Mouse (Mus musculus): ENCODE measurements around the gene Ms4a6c. TPM values are rescaled to one million over a fixed set of nuclear protein-coding genes. Genes with fewer than 3 reads are reported as not detected.
"Not testable (repeated sequence)": the region's sequence is repeated elsewhere in the genome, so short reads cannot be mapped to it uniquely, and the experiment has no call there.

The Ms4a6c gene
- total RNA-seq, 2 experiments from 2014 or later: 1.6 to 2.0 TPM

DNA sequence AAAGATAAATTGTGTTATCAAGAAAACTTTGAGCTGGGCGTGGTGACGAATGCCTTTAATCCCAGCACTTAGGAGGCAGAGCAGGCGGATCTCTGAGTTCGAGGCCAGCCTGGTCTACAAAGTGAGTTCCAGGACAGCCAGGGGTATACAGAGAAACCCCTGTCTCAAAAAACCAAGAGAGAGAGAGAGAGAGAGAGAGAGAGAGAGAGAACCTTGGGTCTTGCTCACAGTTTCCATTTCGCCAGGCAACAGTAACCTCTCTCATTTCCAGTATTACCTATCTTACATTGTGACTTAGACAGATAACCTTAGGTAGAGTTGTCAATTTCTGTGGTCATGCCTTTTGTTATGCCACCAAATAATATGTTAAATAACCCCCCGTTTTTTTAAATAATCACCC, 27.2 kb downstream of the Ms4a6c start:
- no peak for DNase-seq (ENCODE audit: extremely low spot score in 1 of 2, low spot score in 2 of 2)
- intact Hi-C loops (cut with DNase I): no loop called here

DNA sequence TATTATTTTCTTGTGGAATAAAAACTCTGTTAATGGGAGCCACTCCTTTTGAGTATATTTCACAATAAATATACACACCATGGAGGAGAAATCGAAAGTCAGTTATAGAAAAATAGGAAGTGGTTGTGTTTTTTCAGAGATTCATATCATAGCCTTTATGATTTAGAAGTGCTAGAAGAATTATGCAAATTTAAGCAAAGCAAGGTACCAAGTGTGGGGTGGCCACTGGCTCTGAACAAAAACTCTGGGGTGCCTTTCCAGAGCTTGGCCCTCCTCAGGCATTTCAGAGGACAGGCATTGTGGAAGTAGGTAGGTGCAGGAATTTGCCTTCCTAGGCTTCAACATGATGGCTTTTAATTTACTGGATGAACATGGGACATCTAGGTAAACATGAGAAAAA, 28.1 kb downstream of the Ms4a6c start:
- DNase-seq (ENCODE audit: extremely low spot score in 1 of 2, low spot score in 2 of 2); intact Hi-C loops (cut with DNase I): not testable (repeated sequence)

DNA sequence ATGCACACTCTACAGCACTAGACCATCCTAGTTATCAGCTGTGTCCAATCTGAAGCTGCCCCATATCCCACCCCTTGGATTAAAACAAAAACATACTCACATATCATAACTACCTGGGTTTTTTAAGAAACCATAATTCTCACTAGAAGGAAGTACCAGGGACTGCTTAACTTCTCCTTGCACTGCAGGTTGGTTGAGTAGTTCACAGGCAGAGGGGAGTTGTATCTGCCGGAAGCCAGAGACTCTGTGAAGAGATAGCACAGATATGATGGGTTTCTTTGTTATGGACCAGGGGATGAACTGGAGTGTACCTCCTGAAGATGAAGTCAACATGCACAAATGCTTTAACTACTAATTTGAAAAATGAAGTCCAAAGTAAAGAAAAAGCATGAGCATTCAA, 31.6 kb downstream of the Ms4a6c start:
- intact Hi-C loops (cut with DNase I): no loop called here
- no peak for DNase-seq (ENCODE audit: extremely low spot score in 1 of 2, low spot score in 2 of 2)

DNA sequence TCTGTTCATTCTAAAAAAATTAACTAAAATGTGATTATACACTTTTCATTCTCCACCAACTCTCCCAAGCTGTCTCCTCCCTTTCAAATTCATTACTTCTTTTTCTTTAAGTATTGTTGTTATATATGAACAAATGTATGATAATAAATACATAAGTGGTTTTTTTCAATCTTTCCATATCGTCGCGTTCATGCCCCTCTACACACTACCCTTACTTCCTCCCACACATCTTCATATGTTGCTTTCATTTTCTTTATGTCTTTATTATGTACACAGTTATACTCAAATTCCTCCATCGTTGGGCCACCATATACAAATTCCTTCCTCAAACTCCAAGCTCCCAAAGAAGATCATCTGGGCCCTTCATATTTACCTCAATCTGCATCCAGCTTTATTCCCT, 32.2 kb downstream of the Ms4a6c start:
- intact Hi-C loops (cut with DNase I): no loop called here
- no peak for DNase-seq (ENCODE audit: extremely low spot score in 1 of 2, low spot score in 2 of 2)

DNA sequence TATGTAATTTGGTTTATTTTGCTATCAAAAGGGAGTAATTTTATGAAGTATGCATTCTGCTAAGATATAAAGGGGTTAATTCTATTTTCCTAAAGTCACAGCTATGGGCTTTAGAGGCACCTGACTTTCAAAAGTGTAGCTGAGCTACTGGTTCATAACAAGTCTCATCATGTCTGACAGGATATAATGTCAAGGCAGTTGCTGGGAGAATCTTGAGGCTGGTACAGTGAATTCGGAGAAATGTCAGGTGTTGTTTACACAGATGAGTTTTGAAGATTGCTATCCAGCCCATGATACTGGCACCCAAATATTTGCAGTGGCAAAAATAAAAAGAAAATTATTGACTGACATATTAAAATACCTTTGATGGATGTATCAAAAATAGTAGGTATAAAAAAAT, 35.7 kb downstream of the Ms4a6c start:
- intact Hi-C loops (cut with DNase I): no loop called here
- DNase-seq (ENCODE audit: extremely low spot score in 1 of 2, low spot score in 2 of 2): no peak

DNA sequence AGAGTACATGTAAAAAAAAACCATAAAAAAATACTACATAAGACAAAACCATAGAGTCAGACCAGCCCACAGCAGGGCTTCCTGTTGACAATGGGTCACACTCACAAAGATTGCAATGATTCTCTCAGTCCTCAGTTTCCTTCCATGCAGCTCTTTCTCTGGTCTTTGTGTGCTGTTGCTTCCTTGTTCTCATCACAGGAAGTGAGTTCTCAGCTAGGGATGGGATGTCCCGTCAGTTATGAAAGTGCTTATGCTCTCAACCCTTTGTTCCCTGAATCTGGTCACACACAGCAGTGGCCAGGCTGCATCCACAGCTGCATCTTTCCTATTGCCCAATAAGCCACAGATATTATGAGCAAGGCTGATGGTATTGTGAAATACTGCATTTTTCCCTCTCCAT, 44.3 kb downstream of the Ms4a6c start:
- no peak for DNase-seq (ENCODE audit: extremely low spot score in 1 of 2, low spot score in 2 of 2)
- intact Hi-C loops (cut with DNase I): no loop called here

DNA sequence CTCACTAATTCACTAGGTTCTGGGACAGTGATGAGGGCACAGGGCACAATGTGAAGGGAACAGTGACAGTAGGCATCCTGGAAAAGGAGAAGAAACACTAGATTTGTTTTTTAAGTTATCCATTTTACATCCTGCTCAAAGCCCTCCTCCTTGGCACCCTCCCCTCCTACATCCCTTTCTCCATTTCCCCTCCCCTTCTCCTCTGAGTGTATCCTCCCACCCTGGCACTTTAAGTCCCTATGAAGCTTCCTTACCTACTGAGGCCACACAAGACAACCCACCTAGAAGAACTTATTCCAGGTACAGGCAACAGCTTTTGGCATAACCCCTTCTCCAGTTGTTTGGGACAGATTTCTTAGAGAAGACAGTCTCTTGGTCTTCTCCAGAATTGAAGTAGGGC, 47.1 kb downstream of the Ms4a6c start, which contains the start of gene Ms4a6b:
Gene Ms4a6b, plus strand, starts transcription at position 267 of the 400 bp plus-strand sequence.
- no peak for DNase-seq (ENCODE audit: extremely low spot score in 1 of 2, low spot score in 2 of 2)
- intact Hi-C loops (cut with DNase I): no loop called here

DNA sequence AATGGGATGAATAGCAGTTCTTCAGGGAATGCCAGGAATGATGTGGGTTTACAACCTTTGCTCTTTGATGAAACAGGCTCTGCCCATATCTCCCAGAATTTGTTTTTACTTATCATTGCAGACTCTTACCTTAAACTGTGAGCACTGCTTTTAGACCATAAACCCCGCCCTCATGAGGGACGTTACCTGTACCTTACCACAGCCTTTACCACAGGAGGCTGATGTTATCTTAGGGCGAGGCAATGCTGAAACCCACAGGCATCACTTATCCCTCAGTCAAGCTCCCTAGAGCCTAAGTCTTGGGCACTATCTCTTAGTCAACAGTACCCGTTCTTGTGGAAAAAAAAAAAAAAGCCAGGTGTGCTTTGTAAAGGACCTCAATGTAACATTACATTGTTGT, 47.7 kb downstream of the Ms4a6c start:
- intact Hi-C loops (cut with DNase I): no loop called here
- DNase-seq (ENCODE audit: extremely low spot score in 1 of 2, low spot score in 2 of 2): no peak

DNA sequence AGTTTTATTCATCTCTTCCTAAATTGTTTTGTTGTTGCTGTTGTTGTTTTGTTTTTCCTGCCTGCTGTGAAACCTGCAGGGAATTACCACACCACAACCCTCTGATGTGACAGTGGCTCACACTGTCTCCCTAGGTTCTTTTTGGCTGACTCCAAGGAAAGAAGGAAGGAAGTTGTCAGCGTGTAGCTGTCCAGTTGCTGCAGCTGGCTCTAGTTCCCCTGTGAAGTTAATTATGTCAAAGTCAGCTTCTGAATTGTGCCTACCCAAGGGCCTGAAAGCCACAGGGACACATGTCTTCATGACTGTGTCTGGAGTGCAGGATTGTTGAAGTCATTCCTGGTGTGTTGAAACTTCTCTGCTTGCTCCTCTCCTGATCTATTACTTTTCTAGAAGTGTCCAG, 48.2 kb downstream of the Ms4a6c start:
- intact Hi-C loops (cut with DNase I); DNase-seq (ENCODE audit: extremely low spot score in 1 of 2, low spot score in 2 of 2): not testable (repeated sequence)

DNA sequence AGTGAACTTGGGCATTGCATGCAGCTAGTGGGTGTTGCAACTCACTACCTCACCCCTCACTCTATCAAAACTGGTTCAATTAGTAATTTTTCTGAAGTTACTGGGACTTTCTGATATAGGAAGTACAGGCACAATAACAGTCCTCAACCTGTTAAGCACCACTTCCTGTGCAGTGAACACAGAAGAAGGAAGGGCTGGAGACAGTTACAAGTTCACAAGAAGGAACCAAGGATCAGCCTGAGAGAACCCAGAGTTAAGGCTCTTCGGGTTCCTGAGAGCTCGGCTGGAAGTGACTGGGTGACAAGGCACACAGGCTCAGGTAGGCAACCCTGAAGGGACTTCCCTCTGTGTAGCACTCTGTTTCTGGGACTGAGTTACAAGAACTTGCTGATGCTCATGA, 49.2 kb downstream of the Ms4a6c start:
- DNase-seq (ENCODE audit: extremely low spot score in 1 of 2, low spot score in 2 of 2); intact Hi-C loops (cut with DNase I): not testable (repeated sequence)

DNA sequence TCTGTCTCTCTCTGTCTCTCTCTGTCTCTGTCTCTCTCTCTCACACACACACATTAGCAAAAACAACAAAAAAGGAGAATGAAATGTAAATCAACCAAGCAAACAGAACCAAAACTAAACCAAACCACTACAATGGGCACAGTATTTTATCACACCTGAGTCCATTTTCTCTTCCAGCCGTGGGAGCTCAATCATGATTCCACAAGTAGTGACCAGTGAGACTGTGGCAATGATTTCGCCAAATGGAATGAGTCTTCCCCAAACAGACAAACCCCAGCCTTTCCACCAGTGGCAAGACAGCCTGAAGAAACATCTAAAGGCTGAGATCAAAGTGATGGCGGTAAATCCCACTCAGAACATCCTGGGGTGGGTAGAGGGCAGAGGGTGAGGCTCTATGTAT, 51.0 kb downstream of the Ms4a6c start:
- intact Hi-C loops (cut with DNase I): no loop called here
- no peak for DNase-seq (ENCODE audit: extremely low spot score in 1 of 2, low spot score in 2 of 2)

Other genes starting within 250 kb of the Ms4a6c start
- gene Ms4a12, start 236.9 kb upstream of the Ms4a6c start, total RNA-seq (2021): not detected
- under 1 TPM in 1 of 2 experiments, not detected in 1; 0.17 TPM for gene Ms4a1, start 203.1 kb upstream of the Ms4a6c start, total RNA-seq (2021)
- not detected for gene Ms4a5, start 185.5 kb upstream of the Ms4a6c start, total RNA-seq (2021)
- gene Ms4a14, start 154.9 kb upstream of the Ms4a6c start, total RNA-seq (2021): not detected
- gene Ms4a7, start 133.2 kb upstream of the Ms4a6c start, total RNA-seq (2021): 1 to 10 TPM in 1 of 2 experiments, not detected in 1; 1.1 TPM
- gene Ms4a4a, start 93.8 kb upstream of the Ms4a6c start, total RNA-seq (2021): 1 to 10 TPM in 1 of 2 experiments, under 1 TPM in 1; 0.59 to 1.3 TPM
- not detected for gene Ms4a4c, start 64.6 kb upstream of the Ms4a6c start, total RNA-seq (2021)
- gene Ms4a4b, start 25.8 kb upstream of the Ms4a6c start, total RNA-seq (2021): not detected
- gene Gm8369, start 16.6 kb downstream of the Ms4a6c start, total RNA-seq (2021): 1 to 10 TPM; 1.0 to 1.1 TPM
- 1 to 10 TPM; 2.0 to 3.9 TPM for gene Ms4a6b, start 47.1 kb downstream of the Ms4a6c start, total RNA-seq (2021)
- gene Ms4a4d, start 67.4 kb downstream of the Ms4a6c start, total RNA-seq (2021): not detected
- gene Ms4a6d, start 135.5 kb downstream of the Ms4a6c start, total RNA-seq (2021): 1 to 10 TPM in 1 of 2 experiments, under 1 TPM in 1; 0.91 to 1.6 TPM
- not detected for gene Ms4a2, start 154.4 kb downstream of the Ms4a6c start, total RNA-seq (2021)
- gene Ms4a3, start 171.5 kb downstream of the Ms4a6c start, total RNA-seq (2021): not detected
- gene Oosp2, start 191.2 kb downstream of the Ms4a6c start, total RNA-seq (2021): not detected
- under 1 TPM in 1 of 2 experiments, not detected in 1; 0.43 TPM for gene Oosp1, start 221.8 kb downstream of the Ms4a6c start, total RNA-seq (2021)
- gene Oosp3, start 227.7 kb downstream of the Ms4a6c start, total RNA-seq (2021): not detected